Mouse (Mus musculus): ENCODE data around the gene Galnt2. TPM values are rescaled to one million over a fixed set of nuclear protein-coding genes. Genes with fewer than 3 reads are reported as not detected.

Gene Galnt2
- polyA plus RNA-seq, 1 experiment from 2014 or later, result 67.2 TPM

GRCm38 (mm10) chr8:124288215-124288864 is 57.1 kb downstream of the Galnt2 start:
- Histone ChIP-seq H3K4me3 (ENCODE audit: low read depth, low read length) (no peak overlapping the region), H3K27me3 (ENCODE audit: insufficient read depth, low read length) (no peaks in the 10 kb centered on the region), H3K9me3 (ENCODE audit: low read depth, low read length) (no peaks in the 10 kb centered on the region), H3K4me1 (ENCODE audit: insufficient read depth) (peaks cover 8% of the 10 kb centered on the region), H3K9ac (no peak overlapping the region), H3K27ac (ENCODE audit: low read depth) (no peak overlapping the region), H3K36me3 (ENCODE audit: insufficient read depth) (no peaks in the 10 kb centered on the region), H3K4me2 (no peak overlapping the region)
- WGBS, result 66% methylated on average over 4 of the region's 4 CpGs
- no peak for ATAC-seq (ENCODE audit: insufficient read depth)
- no peak for DNase-seq
- TF ChIP-seq CTCF (IDR thresholded peaks at IDR 0.05; ENCODE audit: low read depth), result no peak

GRCm38 (mm10) chr8:124289481-124290050 is 58.4 kb downstream of the Galnt2 start:
- no peak overlapping the region for H3K4me2 ChIP-seq
- no peaks in the 10 kb centered on the region for H3K27me3 ChIP-seq (ENCODE audit: insufficient read depth, low read length)
- ATAC-seq (ENCODE audit: insufficient read depth) (no peak), DNase-seq (no peak)
- TF ChIP-seq CTCF (IDR thresholded peaks at IDR 0.05; ENCODE audit: low read depth), result no peak
- peaks cover 12% of the 10 kb centered on the region for H3K4me1 ChIP-seq (ENCODE audit: insufficient read depth)
- 83% methylated on average over 5 of the region's 5 CpGs for WGBS
- H3K9me3 ChIP-seq (ENCODE audit: low read depth, low read length), result no peaks in the 10 kb centered on the region
- no peaks in the 10 kb centered on the region for H3K36me3 ChIP-seq (ENCODE audit: insufficient read depth)
- no peak overlapping the region for H3K27ac ChIP-seq (ENCODE audit: low read depth)
- no peak overlapping the region for H3K9ac ChIP-seq
- H3K4me3 ChIP-seq (ENCODE audit: low read depth, low read length), result no peak overlapping the region

- WGBS, result 85% methylated on average over 9 of the region's 9 CpGs
- ATAC-seq (ENCODE audit: insufficient read depth), result no peak
- DNase-seq, result no peak
These were observed 59.9 kb downstream of the Galnt2 start for GRCm38 (mm10) chr8:124290911-124291691.

GRCm38 (mm10) chr8:124291693-124292092 is 60.5 kb downstream of the Galnt2 start:
- ATAC-seq (ENCODE audit: insufficient read depth), result no peak
- no peaks in the 10 kb centered on the region for H3K9me3 ChIP-seq (ENCODE audit: low read depth, low read length)

More at GRCm38 (mm10) chr8:124290911-124291691, 59.9 kb downstream of the Galnt2 start:
- H3K4me1 ChIP-seq (ENCODE audit: insufficient read depth), result peaks cover 14% of the 10 kb centered on the region; the same call in 1 of the 2 replicates
- no peak overlapping the region for H3K27ac ChIP-seq (ENCODE audit: low read depth)
- H3K36me3 ChIP-seq (ENCODE audit: insufficient read depth), result no peaks in the 10 kb centered on the region
- no peaks in the 10 kb centered on the region for H3K27me3 ChIP-seq (ENCODE audit: insufficient read depth, low read length)
- H3K9ac ChIP-seq, result no peak overlapping the region
- H3K9me3 ChIP-seq (ENCODE audit: low read depth, low read length), result no peaks in the 10 kb centered on the region
- no peak overlapping the region for H3K4me3 ChIP-seq (ENCODE audit: low read depth, low read length)
- no peak overlapping the region for H3K4me2 ChIP-seq
- TF ChIP-seq CTCF (IDR thresholded peaks at IDR 0.05; ENCODE audit: low read depth), result peak; percentile 49

GRCm38 (mm10) chr8:124292965-124293364 is 61.8 kb downstream of the Galnt2 start:
- Histone ChIP-seq H3K9ac (no peak overlapping the region), H3K4me2 (no peak overlapping the region), H3K27me3 (ENCODE audit: insufficient read depth, low read length) (no peaks in the 10 kb centered on the region), H3K4me3 (ENCODE audit: low read depth, low read length) (no peak overlapping the region), H3K27ac (ENCODE audit: low read depth) (no peak overlapping the region), H3K4me1 (ENCODE audit: insufficient read depth) (peaks cover 11% of the 10 kb centered on the region; the same call in 1 of the 2 replicates), H3K36me3 (ENCODE audit: insufficient read depth) (no peaks in the 10 kb centered on the region), H3K9me3 (ENCODE audit: low read depth, low read length) (no peaks in the 10 kb centered on the region)
- no peak for ATAC-seq (ENCODE audit: insufficient read depth)
- WGBS, result 76% methylated on average over 9 of the region's 9 CpGs
- TF ChIP-seq CTCF (IDR thresholded peaks at IDR 0.05; ENCODE audit: low read depth), result no peak
- no peak for DNase-seq

More at GRCm38 (mm10) chr8:124291693-124292092, 60.5 kb downstream of the Galnt2 start:
- Histone ChIP-seq H3K4me2 (no peak overlapping the region), H3K27me3 (ENCODE audit: insufficient read depth, low read length) (no peaks in the 10 kb centered on the region), H3K4me1 (ENCODE audit: insufficient read depth) (peaks cover 11% of the 10 kb centered on the region; the same call in 1 of the 2 replicates), H3K36me3 (ENCODE audit: insufficient read depth) (no peaks in the 10 kb centered on the region), H3K27ac (ENCODE audit: low read depth) (no peak overlapping the region), H3K9ac (no peak overlapping the region), H3K4me3 (ENCODE audit: low read depth, low read length) (no peak overlapping the region)
- no peak for DNase-seq
- TF ChIP-seq CTCF (IDR thresholded peaks at IDR 0.05; ENCODE audit: low read depth), result no peak
- 87% methylated on average over 5 of the region's 5 CpGs for WGBS

- no peak for TF ChIP-seq CTCF (IDR thresholded peaks at IDR 0.05; ENCODE audit: low read depth)
- Histone ChIP-seq H3K4me1 (ENCODE audit: insufficient read depth) (peaks cover 11% of the 10 kb centered on the region; the same call in 1 of the 2 replicates), H3K4me2 (no peak overlapping the region), H3K9me3 (ENCODE audit: low read depth, low read length) (no peaks in the 10 kb centered on the region), H3K36me3 (ENCODE audit: insufficient read depth) (no peaks in the 10 kb centered on the region), H3K4me3 (ENCODE audit: low read depth, low read length) (no peak overlapping the region), H3K27ac (ENCODE audit: low read depth) (0 out of 2 replicates have a peak overlapping the region, but pooled peaks have one; percentile 7), H3K9ac (no peak overlapping the region), H3K27me3 (ENCODE audit: insufficient read depth, low read length) (no peaks in the 10 kb centered on the region)
- DNase-seq (peak; percentile 17), ATAC-seq (ENCODE audit: insufficient read depth) (no peak)
- WGBS, result 58% methylated on average over 6 of the region's 6 CpGs
These were observed 63.2 kb downstream of the Galnt2 start for GRCm38 (mm10) chr8:124294425-124294824.

GRCm38 (mm10) chr8:124294900-124295299 is 63.7 kb downstream of the Galnt2 start:
- Histone ChIP-seq H3K9ac (no peak overlapping the region), H3K4me1 (ENCODE audit: insufficient read depth) (peaks cover 11% of the 10 kb centered on the region; the same call in 1 of the 2 replicates), H3K27ac (ENCODE audit: low read depth) (0 out of 2 replicates have a peak overlapping the region, but pooled peaks have one; percentile 7), H3K27me3 (ENCODE audit: insufficient read depth, low read length) (no peaks in the 10 kb centered on the region), H3K4me2 (no peak overlapping the region), H3K4me3 (ENCODE audit: low read depth, low read length) (no peak overlapping the region), H3K9me3 (ENCODE audit: low read depth, low read length) (no peaks in the 10 kb centered on the region), H3K36me3 (ENCODE audit: insufficient read depth) (no peaks in the 10 kb centered on the region)
- WGBS, result 62% methylated on average over 10 of the region's 10 CpGs
- no peak for TF ChIP-seq CTCF (IDR thresholded peaks at IDR 0.05; ENCODE audit: low read depth)
- ATAC-seq (ENCODE audit: insufficient read depth) (no peak), DNase-seq (no peak)
